Mouse (Mus musculus) c-Kit-negative CD71-positive TER-119-positive erythroid progenitor cells, embryonic 14.5 days (primary cell): ENCODE measurements around the gene Olfr998.
"Not testable (repeated sequence)": the region's sequence is repeated elsewhere in the genome, so short reads cannot be mapped to it uniquely, and the experiment has no call there.

Experiments used
- DNase-seq: peaks from one replicate; pipeline ENCODE4 v3.0.0-alpha.2; 2013; ENCODE audit warnings: low read depth, low spot score

Gene Olfr998

DNA sequence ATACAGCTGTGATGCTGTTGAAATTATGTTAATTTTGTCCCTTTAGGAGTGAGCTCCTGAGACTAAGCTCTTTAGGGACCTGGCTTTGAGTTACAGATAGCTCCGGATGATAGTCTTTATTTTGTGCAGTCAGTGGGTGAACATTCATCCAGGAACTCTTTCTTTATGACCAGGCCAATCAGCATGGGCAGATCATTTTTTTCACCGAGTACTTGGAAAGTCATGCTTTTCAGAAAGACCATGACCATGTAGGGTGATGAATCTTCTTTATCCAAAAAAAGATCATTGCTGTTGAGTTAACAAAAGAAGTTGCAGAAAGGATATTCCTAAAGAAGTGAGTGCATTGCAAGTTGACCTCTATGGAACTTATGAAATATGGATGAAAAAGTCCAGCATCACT is at the start of gene Olfr998:
Gene Olfr998, plus strand, starts transcription at position 301 of the 400 bp plus-strand sequence.
- not testable (repeated sequence) for DNase-seq

DNA sequence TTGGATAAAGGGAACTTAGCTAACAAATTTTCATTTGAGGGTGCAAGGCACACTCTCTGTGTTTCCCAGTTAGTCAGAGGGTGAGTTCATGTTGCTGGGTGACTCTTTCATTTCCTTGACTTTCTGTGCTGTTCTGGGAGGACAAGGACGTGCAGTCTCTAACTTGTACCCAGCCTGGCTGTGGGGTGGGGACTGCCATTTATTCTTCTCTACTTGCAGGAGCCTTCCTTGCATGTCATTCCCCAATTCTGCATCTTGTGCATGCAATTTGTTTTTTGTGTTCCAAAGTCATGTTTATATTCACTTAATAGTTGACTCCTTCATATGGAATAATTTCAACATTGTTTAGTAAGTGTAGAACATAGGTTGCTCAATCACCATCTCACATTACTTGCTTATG is 33.9 kb upstream of the Olfr998 start:
- no peak for DNase-seq

DNA sequence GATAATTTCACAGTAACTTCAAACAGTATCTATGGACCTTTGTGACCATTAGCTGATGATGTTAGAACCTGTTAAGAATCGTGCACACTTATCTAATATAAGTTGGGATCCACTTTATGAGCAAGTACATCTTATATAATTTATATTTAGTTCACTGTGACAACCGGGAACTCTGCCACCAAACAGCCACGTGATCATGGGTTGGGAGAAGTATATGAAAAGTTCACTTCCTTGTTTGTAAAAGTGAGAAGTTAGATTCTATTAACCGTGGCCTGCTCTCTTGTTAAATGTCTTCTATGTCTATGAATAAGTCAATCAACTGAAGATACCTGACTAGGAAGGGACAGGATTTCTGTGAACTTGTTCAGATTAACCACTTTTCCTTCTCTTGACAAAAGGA is 28.5 kb upstream of the Olfr998 start:
- DNase-seq = no peak

DNA sequence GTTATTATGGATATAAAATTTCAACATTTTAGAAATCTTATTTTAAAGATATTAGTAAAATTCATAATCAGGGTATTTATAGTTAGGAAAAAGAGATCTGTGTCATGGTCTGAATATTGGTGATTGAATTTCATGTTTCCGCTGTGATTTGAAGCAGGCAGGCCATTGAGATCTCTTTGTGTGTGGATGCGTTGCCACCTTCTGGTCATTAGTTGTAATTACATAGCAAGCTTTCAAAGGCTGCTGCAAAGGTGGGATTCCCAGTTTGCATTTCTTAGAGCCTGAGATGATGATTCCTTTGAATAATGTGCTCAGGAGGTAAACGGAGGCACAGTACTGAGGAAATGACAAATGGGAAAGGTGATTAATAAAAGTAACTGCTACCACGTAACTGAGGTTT is 27.6 kb upstream of the Olfr998 start:
- peak; percentile 3 for DNase-seq

DNA sequence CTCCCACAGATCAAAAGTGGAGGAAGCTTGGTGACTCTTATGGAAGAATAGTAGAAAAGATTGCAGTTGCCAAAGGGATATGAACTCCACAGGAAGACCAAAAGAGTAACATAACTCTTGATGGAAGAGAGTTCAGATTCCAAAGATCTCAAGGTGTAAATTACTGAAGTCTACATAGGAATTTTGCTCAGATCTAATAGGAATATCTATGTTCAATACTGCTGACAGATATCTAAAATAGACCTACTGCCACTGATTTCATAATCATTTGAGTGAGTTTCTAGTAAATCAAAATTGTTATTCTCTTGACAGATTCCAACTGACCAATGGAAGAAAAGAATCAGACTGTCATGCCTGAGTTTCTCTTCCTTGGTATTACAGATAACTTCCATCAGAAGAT is 9.8 kb upstream of the Olfr998 start, which contains the start of gene Olfr996:
Gene Olfr996, plus strand, starts transcription at position 301 of the 400 bp plus-strand sequence.
- no peak for DNase-seq

DNA sequence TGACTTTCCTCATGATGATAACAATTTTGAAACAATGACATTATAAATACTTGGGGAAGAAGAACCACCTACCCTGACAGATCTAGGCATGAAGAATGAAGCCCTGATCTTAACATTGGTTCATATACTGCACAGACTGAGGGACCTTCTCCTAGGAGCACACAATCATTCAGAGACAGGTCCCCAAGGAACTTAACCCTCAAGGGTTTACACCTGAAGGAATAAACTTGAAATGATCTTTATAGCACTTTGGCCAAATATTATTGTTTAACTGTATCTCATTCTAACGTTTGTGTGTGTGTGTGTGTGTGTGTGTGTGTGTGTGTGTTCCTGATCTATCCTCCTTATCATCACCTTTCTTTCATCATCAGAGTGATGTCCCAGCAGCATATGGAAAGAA is 23.1 kb downstream of the Olfr998 start, which contains the start of gene Olfr1000:
Gene Olfr1000, minus strand, starts transcription at position 101 of the 400 bp plus-strand sequence.
- no peak for DNase-seq
